Mouse (Mus musculus) left cerebral cortex, adult 18-20 months (tissue): ENCODE results near the gene Ttll9. TPM values are rescaled to one million over a fixed set of nuclear protein-coding genes. Genes with fewer than 3 reads are reported as not detected.

Source experiments
- DNase-seq, 2 experiments: peaks; one replicate each; pipeline ENCODE4 v3.0.0; 2021 to 2022; ENCODE audit warnings: low spot score in 2 of 2, mixed read lengths in 1 of 2
- total RNA-seq, 2 experiments: library from RNA; stranded (reverse); gene quantifications; 2 replicates each; pipeline ENCODE4 v1.2.3; 2021

The Ttll9 gene
- total RNA-seq, 2 experiments from 2014 or later, result 2.0 to 2.6 TPM

DNA sequence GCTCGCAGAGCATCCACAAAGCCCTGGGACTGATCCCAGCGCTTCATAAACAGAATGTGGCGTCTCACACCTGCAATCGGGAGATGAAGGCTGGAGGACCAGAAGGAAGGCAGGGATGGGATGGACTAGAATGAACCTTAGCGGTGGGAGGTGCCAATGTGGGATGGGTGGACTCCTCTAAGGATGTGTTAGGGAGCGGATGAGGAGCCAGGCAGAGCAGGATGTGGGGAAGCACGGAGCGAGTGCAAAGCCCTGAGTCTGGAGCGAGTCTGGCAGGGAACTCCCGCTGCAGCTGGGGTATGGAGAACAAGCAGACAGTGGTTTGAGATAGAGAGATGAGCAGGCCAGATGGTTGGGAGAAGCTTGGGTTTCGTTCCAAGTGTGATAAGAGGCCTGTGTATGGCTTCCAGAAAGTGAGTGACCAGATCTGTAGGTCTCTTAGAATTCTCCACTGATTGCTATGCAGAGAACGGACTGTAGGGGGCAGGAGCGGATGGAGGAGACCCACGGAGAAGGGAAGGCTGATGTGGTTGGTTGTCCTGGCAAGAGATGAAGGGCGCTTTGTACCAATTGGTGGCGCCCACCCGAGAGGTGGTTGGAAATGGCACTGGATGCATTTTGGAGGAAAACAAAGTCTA is 85.7 kb downstream of the Ttll9 start:
- peak; percentile 72 to 77 for DNase-seq

DNA sequence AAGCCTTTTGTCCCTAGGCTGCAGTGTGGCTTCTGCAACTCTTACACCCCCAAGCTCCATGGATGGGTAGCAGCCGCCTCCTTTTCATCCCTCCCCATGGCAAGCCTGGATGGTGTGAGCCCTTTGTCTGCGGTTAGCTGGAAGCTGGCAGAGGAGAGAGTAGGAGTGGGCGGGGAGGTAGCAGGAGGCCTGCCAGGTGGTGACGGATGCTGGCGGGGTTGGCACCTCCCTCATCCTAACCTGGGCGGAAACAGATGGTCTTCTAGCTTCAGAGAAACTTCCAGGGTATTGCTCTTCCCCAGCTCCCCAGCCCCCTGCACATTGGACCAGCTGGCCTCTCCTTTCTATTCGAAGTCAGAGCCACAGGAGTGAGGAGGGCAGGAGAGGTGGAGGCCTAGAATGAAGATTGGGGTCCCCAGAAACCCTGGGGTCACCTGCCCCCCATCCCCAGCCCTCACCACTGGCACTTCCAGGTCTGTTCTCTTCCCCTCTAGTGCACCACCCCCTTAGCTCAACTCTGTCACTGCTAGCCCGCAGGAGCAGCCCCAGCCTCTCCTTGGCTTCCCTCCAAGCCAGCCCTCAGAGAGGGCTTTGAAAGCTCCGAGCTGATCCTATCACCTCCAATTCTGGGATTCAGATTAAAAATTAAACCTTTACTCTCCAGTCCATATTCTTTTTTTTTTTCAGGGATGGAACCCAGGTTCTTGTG is 87.2 kb downstream of the Ttll9 start:
- peak; percentile 63 to 69 for DNase-seq

DNA sequence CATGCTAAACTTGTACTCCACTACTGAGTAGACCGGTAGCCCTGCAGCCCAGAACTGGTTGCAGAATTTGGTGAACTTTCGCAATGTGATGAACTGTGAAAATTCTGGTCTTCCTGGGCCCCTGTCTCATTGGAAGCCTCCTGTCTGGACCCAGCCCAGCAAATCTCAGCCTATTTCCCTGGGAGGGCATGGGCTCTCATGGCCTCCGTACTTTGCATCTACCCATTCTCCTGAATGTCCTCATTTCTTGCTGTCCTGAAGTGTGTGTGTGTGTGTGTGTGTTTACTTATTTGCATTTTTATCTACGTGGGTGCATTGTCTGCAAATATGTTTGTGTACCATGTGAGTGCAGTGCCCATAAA is 87.7 kb downstream of the Ttll9 start:
- no peak for DNase-seq

DNA sequence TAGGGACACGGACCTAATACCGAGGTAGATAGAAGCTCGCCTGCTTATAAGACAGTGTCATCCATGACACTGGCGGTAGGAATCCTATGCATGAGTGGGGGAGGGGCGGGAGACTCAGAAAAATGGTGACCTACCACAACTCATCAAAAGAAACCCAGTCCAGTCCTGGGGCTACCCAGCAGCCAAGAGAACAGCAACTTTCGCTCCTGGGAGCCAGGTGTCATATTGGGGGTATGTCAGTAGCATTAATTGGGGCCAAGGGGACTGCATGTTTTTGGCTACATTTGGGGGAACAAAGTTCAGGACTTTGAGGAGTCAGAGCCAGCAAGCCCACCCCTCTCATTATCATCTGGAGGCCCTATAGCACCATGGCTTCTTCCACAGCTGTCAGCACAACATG is 88.8 kb downstream of the Ttll9 start:
- no peak for DNase-seq

DNA sequence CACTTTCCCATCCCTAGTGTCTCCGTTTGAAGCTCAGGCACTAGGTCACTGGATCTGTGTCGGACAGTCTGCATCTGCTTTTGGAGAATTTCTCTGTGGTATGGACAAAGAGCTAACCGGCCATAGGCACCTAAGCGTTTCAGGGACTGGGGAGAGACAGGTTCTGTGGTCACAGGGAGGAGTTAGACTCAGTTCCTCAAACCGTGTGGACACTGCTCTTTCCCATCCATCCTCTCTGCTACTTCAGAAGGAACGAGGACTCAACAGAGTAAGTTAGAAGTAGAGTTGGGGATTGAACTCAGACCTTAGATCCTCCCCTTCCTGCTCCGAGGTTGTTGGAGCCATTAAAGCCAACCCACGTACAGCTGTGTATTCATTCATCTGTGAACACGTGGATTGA is 89.3 kb downstream of the Ttll9 start:
- DNase-seq, result no peak

DNA sequence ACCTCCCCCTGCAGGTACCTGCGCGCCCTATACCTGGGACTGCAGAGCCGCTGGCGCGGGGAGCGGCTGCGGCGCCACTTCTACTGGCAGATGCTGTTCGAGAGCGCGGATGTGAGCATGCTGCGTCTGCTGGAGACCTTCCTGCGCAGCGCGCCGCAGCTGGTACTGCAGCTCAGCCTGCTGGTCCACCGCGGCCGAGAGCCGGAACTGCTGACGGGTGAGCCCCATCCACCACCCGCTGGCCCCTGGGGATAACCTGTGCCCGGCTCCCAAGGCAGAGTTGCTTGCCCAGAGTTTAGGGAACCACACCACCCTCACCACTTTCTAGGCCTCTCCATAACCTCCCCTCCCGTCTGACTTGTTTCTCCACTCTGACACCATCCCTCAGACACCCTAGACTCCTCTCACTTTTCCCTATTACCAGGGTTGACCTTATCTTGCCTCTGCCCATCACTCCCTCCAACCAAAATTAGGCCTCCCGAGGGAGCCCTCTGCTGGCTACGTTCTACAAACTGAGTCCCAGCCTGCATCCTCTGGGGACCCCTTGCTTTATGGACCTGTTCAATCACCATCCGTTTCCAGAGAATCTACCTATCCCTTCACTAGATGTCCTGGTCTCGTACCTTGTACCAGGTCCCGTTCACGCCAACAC is 90.5 kb downstream of the Ttll9 start:
- DNase-seq, result no peak

DNA sequence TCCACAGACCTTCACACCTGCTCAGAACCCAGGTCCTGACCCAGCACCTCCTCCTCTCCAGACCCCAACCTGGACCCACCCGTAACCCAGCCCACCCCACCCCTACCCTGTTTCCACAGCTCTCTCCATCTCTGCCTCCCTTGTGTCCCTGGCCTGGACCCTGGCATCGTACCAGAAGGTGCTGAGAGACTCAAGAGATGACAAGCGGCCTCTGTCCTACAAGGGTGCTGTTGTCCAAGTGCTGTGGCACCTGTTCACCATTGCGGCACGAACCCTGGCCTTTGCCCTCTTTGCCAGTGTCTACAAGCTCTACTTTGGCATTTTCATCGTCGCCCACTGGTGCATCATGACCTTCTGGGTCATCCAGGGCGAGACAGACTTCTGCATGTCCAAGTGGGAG is 91.6 kb downstream of the Ttll9 start:
- DNase-seq, result no peak

DNA sequence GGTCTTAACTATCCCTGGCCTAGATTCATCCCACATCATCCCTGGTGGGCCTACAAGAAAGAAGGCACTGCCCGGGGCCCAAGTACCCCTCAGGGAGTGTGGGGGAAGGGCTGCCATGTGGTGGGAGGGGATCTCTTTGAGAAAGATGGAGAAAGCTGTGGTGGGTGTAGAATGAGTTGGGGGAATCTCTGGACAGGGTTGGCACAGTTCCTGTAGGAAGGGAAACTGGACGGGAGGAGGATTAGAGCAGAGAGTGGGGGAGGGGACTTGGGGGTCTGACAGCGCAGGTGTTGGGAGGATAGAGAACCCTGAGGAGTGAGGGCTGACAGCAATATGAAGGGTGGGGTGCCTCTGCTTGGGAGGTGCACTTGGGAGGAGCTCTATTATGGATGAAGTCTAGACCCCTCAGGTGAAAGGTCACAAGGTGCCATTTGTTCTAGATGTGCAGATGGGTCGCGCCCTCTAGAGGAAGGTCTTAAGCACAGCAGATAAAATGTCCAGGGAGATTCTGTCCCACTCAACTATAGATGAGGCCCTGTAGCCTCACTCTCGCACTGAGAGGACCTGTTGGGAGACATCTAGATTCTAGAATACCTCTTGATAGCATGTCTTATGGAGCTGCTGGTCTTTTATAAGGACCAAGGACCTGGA is 93.1 kb downstream of the Ttll9 start:
- no peak for DNase-seq

Other genes with a start within 250 kb of the Ttll9 start
- 10 to 100 TPM; 20.6 to 27.2 TPM for gene Id1, start 226.2 kb upstream of the Ttll9 start, total RNA-seq
- gene Cox4i2, start 208.3 kb upstream of the Ttll9 start, total RNA-seq, result 1 to 10 TPM; 2.7 to 2.8 TPM
- gene Bcl2l1, start 130.8 kb upstream of the Ttll9 start, total RNA-seq, result 100 to 1,000 TPM; 124 to 130 TPM
- 1 to 10 TPM; 2.0 to 2.4 TPM for gene Tpx2, start 114.5 kb upstream of the Ttll9 start, total RNA-seq
- gene Mylk2, start 51.1 kb upstream of the Ttll9 start, total RNA-seq, result not detected
- under 1 TPM; 0.46 to 0.68 TPM for gene Foxs1, start 29.3 kb upstream of the Ttll9 start, total RNA-seq
- gene Dusp15, start 10.8 kb upstream of the Ttll9 start, total RNA-seq, result 10 to 100 TPM; 16.2 to 18.2 TPM
- gene Pdrg1, start 52.9 kb downstream of the Ttll9 start, total RNA-seq, result 10 to 100 TPM; 50.6 to 63.4 TPM
- gene Xkr7, start 69.4 kb downstream of the Ttll9 start, total RNA-seq, result 1 to 10 TPM; 5.6 to 6.9 TPM
- gene Ccm2l, start 103.5 kb downstream of the Ttll9 start, total RNA-seq, result 1 to 10 TPM; 4.5 to 4.6 TPM
- 1 to 10 TPM; 2.3 to 3.3 TPM for gene Hck, start 146.0 kb downstream of the Ttll9 start, total RNA-seq
- 100 to 1,000 TPM; 101 to 106 TPM for gene Tm9sf4, start 198.8 kb downstream of the Ttll9 start, total RNA-seq